Comparison of ENCODE assay signal across 20 mouse cellular contexts in the genomic region with DNA sequence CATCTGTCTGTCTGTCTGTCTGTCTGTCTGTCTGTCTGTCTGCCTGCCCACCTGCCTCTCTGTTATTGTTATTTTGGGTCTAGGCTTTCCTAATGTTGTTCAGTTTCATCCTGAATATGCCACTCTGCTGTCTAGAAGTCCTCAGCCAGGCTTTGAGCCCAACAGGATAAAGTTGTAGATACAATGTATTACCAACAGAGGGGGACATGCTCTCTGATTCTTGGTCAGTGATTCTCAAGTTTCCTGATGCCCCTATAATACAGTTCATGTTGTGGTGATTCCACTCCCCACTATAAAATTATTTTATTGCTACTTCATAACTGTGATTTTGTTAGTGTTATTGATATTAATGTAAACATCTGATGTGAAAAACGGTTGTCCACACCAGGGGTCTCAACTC. TPM values are rescaled to one million over a fixed set of nuclear protein-coding genes. Genes with fewer than 3 reads are reported as not detected.
DNase-seq lines count a peak whose midpoint lies in the region; ATAC-seq and TF ChIP-seq lines count a peak whose summit lies in the region.
"Had no signal": no experiment of that assay in that cellular context is flagged by ENCODE, and none has a peak within 500 bp of the region (broad histone marks: within the 10 kb centered on the region; RNA-seq: fewer than 3 reads in every experiment).

No protein-coding gene starts in this region.

- peak; percentile 48 for TF ChIP-seq CTCF in hindbrain, postnatal 0 days (IDR thresholded peaks at IDR 0.05; ENCODE audit: low read depth)
- TF ChIP-seq CTCF in midbrain, postnatal 0 days (IDR thresholded peaks at IDR 0.05) = peak; percentile 50

- 29% methylated on average over 1 of the region's 1 CpGs for WGBS in hindbrain, postnatal 0 days
- 34% methylated on average over 1 of the region's 1 CpGs for WGBS in hindbrain, embryonic 11.5 days
- WGBS in midbrain, postnatal 0 days = 25% methylated on average over 1 of the region's 1 CpGs
- WGBS in midbrain, embryonic 10.5 days = 27% methylated on average over 1 of the region's 1 CpGs
- WGBS in embryonic facial prominence, embryonic 10.5 days = 21% methylated on average over 1 of the region's 1 CpGs

- H3K4me1 ChIP-seq in hindbrain, postnatal 0 days (ENCODE audit: insufficient read depth, low read length) = no peaks in the 10 kb centered on the region
- H3K4me1 ChIP-seq in hindbrain, embryonic 11.5 days (replicated peaks; ENCODE audit: control insufficient read depth, insufficient read depth, low read length) = no peaks in the 10 kb centered on the region
- H3K4me1 ChIP-seq in midbrain, postnatal 0 days (ENCODE audit: insufficient read depth, low read length) = no peaks in the 10 kb centered on the region
- H3K4me1 ChIP-seq in midbrain, embryonic 10.5 days = no peaks in the 10 kb centered on the region
- no peaks in the 10 kb centered on the region for H3K4me1 ChIP-seq in embryonic facial prominence, embryonic 10.5 days
- H3K4me1 ChIP-seq: liver, embryonic 13.5 days had no signal

- H3K4me2 ChIP-seq in hindbrain, postnatal 0 days (ENCODE audit: low read depth, low read length) = no peak overlapping the region
- H3K4me2 ChIP-seq in hindbrain, embryonic 11.5 days (replicated peaks; ENCODE audit: low read depth, low read length) = no peak overlapping the region
- H3K4me2 ChIP-seq in midbrain, postnatal 0 days (ENCODE audit: low read depth, low read length, poor library complexity, severe bottlenecking) = no peak overlapping the region
- H3K4me2 ChIP-seq: hindbrain, embryonic 14.5 days; liver, embryonic 13.5 days had no signal

- no peaks in the 10 kb centered on the region for H3K36me3 ChIP-seq in hindbrain, postnatal 0 days (ENCODE audit: insufficient read depth, low read length)
- H3K36me3 ChIP-seq in hindbrain, embryonic 11.5 days (ENCODE audit: control insufficient read depth, insufficient read depth, low read length) = no peaks in the 10 kb centered on the region
- H3K36me3 ChIP-seq in midbrain, postnatal 0 days (ENCODE audit: insufficient read depth, low read length) = no peaks in the 10 kb centered on the region
- H3K36me3 ChIP-seq in midbrain, embryonic 10.5 days = no peaks in the 10 kb centered on the region
- no peaks in the 10 kb centered on the region for H3K36me3 ChIP-seq in embryonic facial prominence, embryonic 10.5 days (replicated peaks)
- H3K36me3 ChIP-seq: liver, embryonic 13.5 days had no signal

- no peaks in the 10 kb centered on the region for H3K9me3 ChIP-seq in hindbrain, postnatal 0 days (ENCODE audit: low read length)
- H3K9me3 ChIP-seq in hindbrain, embryonic 11.5 days (ENCODE audit: control insufficient read depth, low read length) = no peaks in the 10 kb centered on the region
- H3K9me3 ChIP-seq in midbrain, postnatal 0 days (ENCODE audit: low read length) = no peaks in the 10 kb centered on the region
- peaks cover 9% of the 10 kb centered on the region; the same call in 1 of the 2 replicates for H3K9me3 ChIP-seq in midbrain, embryonic 10.5 days (replicated peaks)
- peaks cover 4% of the 10 kb centered on the region; the same call in 1 of the 2 replicates for H3K9me3 ChIP-seq in embryonic facial prominence, embryonic 10.5 days

- no peaks in the 10 kb centered on the region for H3K27me3 ChIP-seq in hindbrain, postnatal 0 days (ENCODE audit: insufficient read depth, low read length)
- no peaks in the 10 kb centered on the region for H3K27me3 ChIP-seq in hindbrain, embryonic 11.5 days (ENCODE audit: control insufficient read depth, insufficient read depth, low read length)
- H3K27me3 ChIP-seq in midbrain, postnatal 0 days (ENCODE audit: insufficient read depth, low read length) = no peaks in the 10 kb centered on the region
- H3K27me3 ChIP-seq in midbrain, embryonic 10.5 days (ENCODE audit: low read depth, poor library complexity, severe bottlenecking) = no peaks in the 10 kb centered on the region
- H3K27me3 ChIP-seq in embryonic facial prominence, embryonic 10.5 days (replicated peaks; ENCODE audit: low read depth, poor library complexity, severe bottlenecking) = no peaks in the 10 kb centered on the region
- H3K27me3 ChIP-seq: liver, embryonic 13.5 days had no signal

- H3K27ac ChIP-seq in hindbrain, postnatal 0 days = no peak overlapping the region
- no peak overlapping the region for H3K27ac ChIP-seq in hindbrain, embryonic 11.5 days (ENCODE audit: low read depth, low read length)
- H3K27ac ChIP-seq in midbrain, postnatal 0 days (ENCODE audit: low read depth, low read length) = no peak overlapping the region
- no peak overlapping the region for H3K27ac ChIP-seq in midbrain, embryonic 10.5 days (replicated peaks)
- no peak overlapping the region for H3K27ac ChIP-seq in embryonic facial prominence, embryonic 10.5 days (replicated peaks)
- H3K27ac ChIP-seq: hindbrain, embryonic 14.5 days; liver, embryonic 13.5 days had no signal

- no peak for DNase-seq in hindbrain, postnatal 0 days (ENCODE audit: low spot score)
- DNase-seq in hindbrain, embryonic 11.5 days (ENCODE audit: low spot score) = no peak
- peak; percentile 16 for DNase-seq in midbrain, postnatal 0 days (ENCODE audit: low spot score)
- DNase-seq in midbrain, embryonic 10.5 days (ENCODE audit: low spot score) = no peak
- DNase-seq in ZHBTc4 (ENCODE audit: low read depth, low spot score) = peak; percentile 26
- no peak for DNase-seq in embryonic facial prominence, embryonic 10.5 days (ENCODE audit: low spot score)
- DNase-seq: cerebellum, adult 11-12 months; kidney, adult 8-10 months; liver, embryonic 13.5 days; lung, postnatal 4 days; right cerebral cortex, adult 18-20 months; spleen, adult 18-20 months had no signal

- no peak overlapping the region for H3K9ac ChIP-seq in hindbrain, postnatal 0 days (replicated peaks; ENCODE audit: low read length)
- H3K9ac ChIP-seq in hindbrain, embryonic 11.5 days (ENCODE audit: low read depth, low read length) = no peak overlapping the region
- no peak overlapping the region for H3K9ac ChIP-seq in midbrain, postnatal 0 days (replicated peaks; ENCODE audit: low read length, poor library complexity, severe bottlenecking)
- H3K9ac ChIP-seq: hindbrain, embryonic 14.5 days; liver, embryonic 13.5 days had no signal

- H3K4me3 ChIP-seq in hindbrain, postnatal 0 days (ENCODE audit: low read length) = no peak overlapping the region
- H3K4me3 ChIP-seq in hindbrain, embryonic 11.5 days (ENCODE audit: low read depth, low read length) = no peak overlapping the region
- H3K4me3 ChIP-seq in midbrain, postnatal 0 days (ENCODE audit: low read depth, low read length) = no peak overlapping the region
- H3K4me3 ChIP-seq in midbrain, embryonic 10.5 days = no peak overlapping the region
- no peak overlapping the region for H3K4me3 ChIP-seq in embryonic facial prominence, embryonic 10.5 days
- H3K4me3 ChIP-seq: liver, embryonic 13.5 days had no signal

- no peak for ATAC-seq in hindbrain, postnatal 0 days
- no peak for ATAC-seq in hindbrain, embryonic 11.5 days (ENCODE audit: low FRiP score)
- ATAC-seq in midbrain, postnatal 0 days (ENCODE audit: low FRiP score) = no peak
- no peak for ATAC-seq in erythroblast, adult 5-6 weeks (replicated peaks; ENCODE audit: low FRiP score, poor library complexity, severe bottlenecking)
- ATAC-seq: CD4-positive, CD25-positive, alpha-beta regulatory T cell, adult 4 months had no signal

RNA-seq across cellular contexts. Expression of a gene that starts 1.9 kb away (rescaled TPM):
- not detected in 2 replicates for total RNA-seq in hindbrain, postnatal 0 days (2014; rRNA removed)
- polyA plus RNA-seq in hindbrain, postnatal 0 days (2015; fragmentation: Nextera tagmentation; extraction: Ambion mirVana) = not detected in 2 replicates
- polyA plus RNA-seq in hindbrain, embryonic 11.5 days (2014; fragmentation: Nextera tagmentation; extraction: Ambion mirVana) = not detected in 2 replicates
- not detected in 2 replicates for total RNA-seq in midbrain, postnatal 0 days (2014; rRNA removed)
- polyA plus RNA-seq in midbrain, postnatal 0 days (2015; fragmentation: Nextera tagmentation; extraction: Ambion mirVana) = not detected in 2 replicates
- not detected in 2 replicates for polyA plus RNA-seq in midbrain, embryonic 10.5 days (2016; fragmentation: Nextera tagmentation; extraction: Ambion mirVana)
- polyA plus RNA-seq in embryonic facial prominence, embryonic 10.5 days (2016; fragmentation: Nextera tagmentation; extraction: Ambion mirVana) = not detected in 2 replicates
- not detected in 2 replicates for total RNA-seq in erythroblast, adult 5-6 weeks (2015; ENCODE audit: low replicate concordance)
- not detected in 2 replicates for total RNA-seq in erythroblast, adult 5-6 weeks (2017; ENCODE audit: low replicate concordance)
- total RNA-seq: left cerebral cortex, postnatal 10 days had no signal
- polyA plus RNA-seq: CD4-positive, CD25-positive, alpha-beta regulatory T cell, adult 4 months; frontal cortex, adult 2 months; gonadal fat pad, adult 2 months; heart, embryonic 16.5 days; hindbrain, embryonic 14.5 days; liver, embryonic 13.5 days; neural tube, embryonic 14.5 days had no signal

RNA-seq across cellular contexts. Expression of a gene that starts 9.0 kb away (rescaled TPM):
- total RNA-seq in hindbrain, postnatal 0 days (2014; rRNA removed) = 0.37 TPM in 1 of 2 replicates, not detected in the other
- 0.03 and 0.04 TPM in 2 replicates for polyA plus RNA-seq in hindbrain, postnatal 0 days (2015; fragmentation: Nextera tagmentation; extraction: Ambion mirVana)
- polyA plus RNA-seq in hindbrain, embryonic 11.5 days (2014; fragmentation: Nextera tagmentation; extraction: Ambion mirVana) = not detected in 2 replicates
- total RNA-seq in midbrain, postnatal 0 days (2014; rRNA removed) = not detected in 2 replicates
- 0.02 TPM in 1 of 2 replicates, not detected in the other for polyA plus RNA-seq in midbrain, postnatal 0 days (2015; fragmentation: Nextera tagmentation; extraction: Ambion mirVana)
- not detected in 2 replicates for polyA plus RNA-seq in midbrain, embryonic 10.5 days (2016; fragmentation: Nextera tagmentation; extraction: Ambion mirVana)
- not detected in 2 replicates for polyA plus RNA-seq in embryonic facial prominence, embryonic 10.5 days (2016; fragmentation: Nextera tagmentation; extraction: Ambion mirVana)
- total RNA-seq in erythroblast, adult 5-6 weeks (2015; ENCODE audit: low replicate concordance) = not detected in 2 replicates
- not detected in 2 replicates for total RNA-seq in erythroblast, adult 5-6 weeks (2017; ENCODE audit: low replicate concordance)
- total RNA-seq: left cerebral cortex, postnatal 10 days had no signal
- polyA plus RNA-seq: CD4-positive, CD25-positive, alpha-beta regulatory T cell, adult 4 months; frontal cortex, adult 2 months; gonadal fat pad, adult 2 months; heart, embryonic 16.5 days; hindbrain, embryonic 14.5 days; liver, embryonic 13.5 days had no signal

RNA-seq across cellular contexts. Expression of a gene that starts 15.3 kb away (rescaled TPM):
- total RNA-seq in hindbrain, postnatal 0 days (2014; rRNA removed) = not detected in 2 replicates
- not detected in 2 replicates for polyA plus RNA-seq in hindbrain, postnatal 0 days (2015; fragmentation: Nextera tagmentation; extraction: Ambion mirVana)
- not detected in 2 replicates for polyA plus RNA-seq in hindbrain, embryonic 11.5 days (2014; fragmentation: Nextera tagmentation; extraction: Ambion mirVana)
- not detected in 2 replicates for total RNA-seq in midbrain, postnatal 0 days (2014; rRNA removed)
- polyA plus RNA-seq in midbrain, postnatal 0 days (2015; fragmentation: Nextera tagmentation; extraction: Ambion mirVana) = not detected in 2 replicates
- not detected in 2 replicates for polyA plus RNA-seq in midbrain, embryonic 10.5 days (2016; fragmentation: Nextera tagmentation; extraction: Ambion mirVana)
- polyA plus RNA-seq in embryonic facial prominence, embryonic 10.5 days (2016; fragmentation: Nextera tagmentation; extraction: Ambion mirVana) = not detected in 2 replicates
- not detected in 2 replicates for total RNA-seq in erythroblast, adult 5-6 weeks (2015; ENCODE audit: low replicate concordance)
- total RNA-seq in erythroblast, adult 5-6 weeks (2017; ENCODE audit: low replicate concordance) = not detected in 2 replicates
- total RNA-seq: left cerebral cortex, postnatal 10 days had no signal
- polyA plus RNA-seq: CD4-positive, CD25-positive, alpha-beta regulatory T cell, adult 4 months; frontal cortex, adult 2 months; gonadal fat pad, adult 2 months; heart, embryonic 16.5 days; hindbrain, embryonic 14.5 days; liver, embryonic 13.5 days; neural tube, embryonic 14.5 days had no signal

RNA-seq across cellular contexts. Expression of a gene that starts 21.1 kb away (rescaled TPM):
- 0.58 and 1.3 TPM in 2 replicates for total RNA-seq in hindbrain, postnatal 0 days (2014; rRNA removed)
- 0.14 TPM in 1 of 2 replicates, not detected in the other for polyA plus RNA-seq in hindbrain, postnatal 0 days (2015; fragmentation: Nextera tagmentation; extraction: Ambion mirVana)
- not detected in 2 replicates for polyA plus RNA-seq in hindbrain, embryonic 11.5 days (2014; fragmentation: Nextera tagmentation; extraction: Ambion mirVana)
- not detected in 2 replicates for total RNA-seq in midbrain, postnatal 0 days (2014; rRNA removed)
- polyA plus RNA-seq in midbrain, postnatal 0 days (2015; fragmentation: Nextera tagmentation; extraction: Ambion mirVana) = not detected in 2 replicates
- polyA plus RNA-seq in midbrain, embryonic 10.5 days (2016; fragmentation: Nextera tagmentation; extraction: Ambion mirVana) = not detected in 2 replicates
- not detected in 2 replicates for polyA plus RNA-seq in embryonic facial prominence, embryonic 10.5 days (2016; fragmentation: Nextera tagmentation; extraction: Ambion mirVana)
- total RNA-seq in erythroblast, adult 5-6 weeks (2015; ENCODE audit: low replicate concordance) = not detected in 2 replicates
- total RNA-seq in erythroblast, adult 5-6 weeks (2017; ENCODE audit: low replicate concordance) = not detected in 2 replicates
- total RNA-seq: left cerebral cortex, postnatal 10 days had no signal
- polyA plus RNA-seq: CD4-positive, CD25-positive, alpha-beta regulatory T cell, adult 4 months; frontal cortex, adult 2 months; gonadal fat pad, adult 2 months; heart, embryonic 16.5 days; hindbrain, embryonic 14.5 days; liver, embryonic 13.5 days had no signal

RNA-seq across cellular contexts. Expression of a gene that starts 28.2 kb away (rescaled TPM):
- total RNA-seq in hindbrain, postnatal 0 days (2014; rRNA removed) = not detected in 2 replicates
- not detected in 2 replicates for polyA plus RNA-seq in hindbrain, postnatal 0 days (2015; fragmentation: Nextera tagmentation; extraction: Ambion mirVana)
- polyA plus RNA-seq in hindbrain, embryonic 11.5 days (2014; fragmentation: Nextera tagmentation; extraction: Ambion mirVana) = not detected in 2 replicates
- not detected in 2 replicates for total RNA-seq in midbrain, postnatal 0 days (2014; rRNA removed)
- not detected in 2 replicates for polyA plus RNA-seq in midbrain, postnatal 0 days (2015; fragmentation: Nextera tagmentation; extraction: Ambion mirVana)
- polyA plus RNA-seq in midbrain, embryonic 10.5 days (2016; fragmentation: Nextera tagmentation; extraction: Ambion mirVana) = not detected in 2 replicates
- not detected in 2 replicates for polyA plus RNA-seq in embryonic facial prominence, embryonic 10.5 days (2016; fragmentation: Nextera tagmentation; extraction: Ambion mirVana)
- 5.4 TPM in 1 of 2 replicates, not detected in the other for total RNA-seq in erythroblast, adult 5-6 weeks (2015; ENCODE audit: low replicate concordance)
- total RNA-seq in erythroblast, adult 5-6 weeks (2017; ENCODE audit: low replicate concordance) = 1.7 and 4.7 TPM in 2 replicates
- total RNA-seq: left cerebral cortex, postnatal 10 days had no signal
- polyA plus RNA-seq: frontal cortex, adult 2 months; hindbrain, embryonic 14.5 days; liver, embryonic 13.5 days; neural tube, embryonic 14.5 days had no signal

Comparison
In these comparisons a context has a peak if more than half of its experiments do, and no peak if none do; other contexts are left out.
1. DNase-seq: peak in midbrain, postnatal 0 days (single experiment) and ZHBTc4 (single experiment); none in hindbrain, postnatal 0 days (single experiment), hindbrain, embryonic 11.5 days (single experiment), midbrain, embryonic 10.5 days (single experiment) and embryonic facial prominence, embryonic 10.5 days (single experiment).